Mouse (Mus musculus) brown adipose tissue, adult 24 weeks (tissue): ENCODE results near the gene Nckap1. TPM values are rescaled to one million over a fixed set of nuclear protein-coding genes. Genes with fewer than 3 reads are reported as not detected.
"Not testable (repeated sequence)": the region's sequence is repeated elsewhere in the genome, so short reads cannot be mapped to it uniquely, and the experiment has no call there.

Experiments used
- H3K27ac ChIP-seq: fragments of 200-500 bp; replicated peaks from 2 replicates; pipeline ENCODE4 v1.5.1; 2012; ENCODE audit warnings: low read depth, mild to moderate bottlenecking, low read length
- H3K4me1 ChIP-seq: fragments of 200-500 bp; 2 replicates; pipeline ENCODE4 v1.6.1; 2012; ENCODE audit warnings: low read length, mixed read lengths; ENCODE audit not compliant: control insufficient read depth, insufficient read depth, insufficient read length
- H3K4me3 ChIP-seq: fragments of 200-500 bp; 2 replicates; pipeline ENCODE4 v1.5.1; 2012; ENCODE audit warnings: low read depth, mild to moderate bottlenecking, low read length, moderate library complexity; ENCODE audit not compliant: insufficient read depth
- polyA plus RNA-seq: library from polyadenylated mRNA; stranded (reverse); fragments of >200 nt; gene quantifications from 2 replicates; pipeline ENCODE4 v1.2.4, GENCODE M21; 2012; ENCODE audit not compliant: missing spikeins, insufficient read depth, insufficient read length

The Nckap1 gene
- polyA plus RNA-seq, 1 experiment = 88.8 TPM

DNA sequence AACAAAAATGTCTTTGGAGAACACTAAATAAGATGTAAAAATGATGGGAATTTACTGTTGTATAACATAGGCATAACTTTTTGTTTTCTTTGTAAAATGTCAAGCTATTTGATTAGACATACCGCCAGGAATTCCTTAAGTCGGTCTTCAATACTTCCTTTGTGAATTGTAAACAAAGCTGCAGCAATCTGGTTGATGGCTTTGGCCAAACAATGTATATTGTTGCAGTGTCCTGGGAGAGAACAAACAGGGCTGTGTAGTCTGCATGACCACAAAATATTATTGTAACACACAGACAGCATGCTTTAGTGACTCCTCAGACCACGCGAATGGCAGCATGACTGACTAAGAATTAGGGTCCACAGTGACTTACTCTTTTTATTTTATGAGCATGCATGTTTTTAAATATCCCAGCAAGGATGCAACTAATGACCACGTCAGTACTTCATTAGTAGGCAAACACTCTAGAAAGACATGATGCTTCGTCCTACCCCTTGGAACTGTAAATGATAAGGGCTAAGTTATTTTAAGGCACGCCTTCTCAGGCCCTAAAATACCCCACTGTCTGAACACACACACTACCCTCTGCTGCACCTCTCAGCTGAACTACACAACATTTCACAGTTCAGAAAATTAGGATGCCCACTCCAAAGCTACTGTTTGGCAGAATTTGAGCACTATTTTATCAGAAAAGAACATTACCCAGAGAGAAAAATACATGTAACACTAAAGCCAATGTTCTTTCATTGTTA lies 75.0 kb downstream of the Nckap1 start:
- Histone ChIP-seq H3K4me3 (no peak overlapping the region), H3K4me1 (no peaks in the 10 kb centered on the region), H3K27ac (no peak overlapping the region)

DNA sequence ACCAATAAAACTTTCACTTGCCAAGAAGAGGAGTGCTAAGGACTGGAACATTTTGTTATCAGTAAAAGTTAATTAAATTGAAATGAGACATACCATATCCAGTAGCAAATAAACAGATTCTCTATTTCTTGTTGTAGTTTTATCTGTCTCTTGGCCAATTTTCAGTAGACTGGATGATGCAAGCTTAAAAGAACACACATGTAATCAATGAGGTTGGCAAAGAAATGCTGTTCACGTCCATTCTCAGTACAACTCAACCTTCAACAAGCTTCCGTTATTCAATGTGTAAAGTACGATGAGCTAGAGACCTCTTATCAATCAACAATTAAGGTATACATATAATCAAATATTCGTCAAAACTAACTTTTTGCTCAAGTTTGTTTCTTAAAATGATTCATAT lies 79.0 kb downstream of the Nckap1 start:
- no peak overlapping the region for H3K27ac ChIP-seq
- no peaks in the 10 kb centered on the region for H3K4me1 ChIP-seq
- H3K4me3 ChIP-seq = no peak overlapping the region

DNA sequence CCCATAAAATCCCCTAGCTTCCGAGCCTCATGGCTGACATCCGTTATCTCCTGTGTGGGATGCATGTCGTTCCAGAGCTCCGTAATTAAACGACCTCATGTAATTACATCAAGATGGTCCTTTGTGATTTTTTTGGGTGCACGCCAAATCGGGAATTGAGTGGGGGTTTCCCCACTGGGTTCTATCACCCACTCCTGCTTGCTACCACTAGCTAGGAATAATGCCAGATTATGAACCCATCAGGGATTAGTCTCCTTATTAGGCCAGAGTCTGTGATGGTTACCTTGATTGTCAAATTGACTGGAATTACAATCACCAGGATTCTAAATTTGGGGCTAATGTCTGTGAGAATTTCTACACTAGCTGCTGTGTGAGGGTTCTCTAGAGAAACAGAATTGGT lies 85.9 kb downstream of the Nckap1 start:
- H3K27ac ChIP-seq, H3K4me3 ChIP-seq, H3K4me1 ChIP-seq: not testable (repeated sequence)

DNA sequence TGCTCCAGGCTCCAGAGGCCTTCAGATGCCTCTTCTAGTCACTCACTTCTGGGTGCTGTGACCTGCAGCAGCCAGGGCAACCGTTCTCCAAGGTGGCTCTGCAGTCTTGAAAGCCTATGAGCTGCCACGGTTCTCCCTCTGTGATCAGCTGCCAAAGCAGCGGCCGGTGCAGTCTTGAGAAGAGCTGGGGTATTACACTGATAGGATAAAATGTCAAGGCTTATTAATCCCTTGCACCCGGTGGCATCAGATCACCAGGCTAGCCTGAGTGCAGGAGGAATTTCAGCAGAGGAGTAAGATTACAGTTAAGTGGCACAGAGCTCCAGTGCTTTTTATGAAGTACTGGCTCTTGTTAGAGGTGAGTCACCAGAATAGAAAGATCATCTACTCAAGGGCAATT lies 94.3 kb downstream of the Nckap1 start:
- no peaks in the 10 kb centered on the region for H3K4me1 ChIP-seq
- H3K4me3 ChIP-seq = no peak overlapping the region
- H3K27ac ChIP-seq = no peak overlapping the region

DNA sequence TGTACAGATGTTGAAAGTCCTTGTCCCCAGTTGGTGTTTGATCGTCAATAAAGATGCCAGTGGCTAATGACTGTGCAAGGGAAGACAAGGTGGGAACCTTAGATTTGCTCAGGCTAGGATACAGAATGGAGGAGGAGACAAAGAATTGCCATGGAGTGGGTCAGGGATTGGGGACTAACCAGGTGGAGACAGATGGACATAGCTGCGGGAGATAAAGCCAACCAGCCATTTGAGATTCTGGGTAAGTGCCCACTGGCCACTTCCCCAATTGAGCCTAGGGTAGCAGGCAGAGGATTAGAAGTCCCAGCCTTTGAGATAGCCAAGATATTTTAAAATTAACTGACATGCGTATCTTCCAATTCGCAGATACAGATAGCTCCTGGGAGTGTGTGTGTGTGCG lies 96.2 kb downstream of the Nckap1 start:
- Histone ChIP-seq H3K27ac (no peak overlapping the region), H3K4me3 (no peak overlapping the region), H3K4me1 (no peaks in the 10 kb centered on the region)

DNA sequence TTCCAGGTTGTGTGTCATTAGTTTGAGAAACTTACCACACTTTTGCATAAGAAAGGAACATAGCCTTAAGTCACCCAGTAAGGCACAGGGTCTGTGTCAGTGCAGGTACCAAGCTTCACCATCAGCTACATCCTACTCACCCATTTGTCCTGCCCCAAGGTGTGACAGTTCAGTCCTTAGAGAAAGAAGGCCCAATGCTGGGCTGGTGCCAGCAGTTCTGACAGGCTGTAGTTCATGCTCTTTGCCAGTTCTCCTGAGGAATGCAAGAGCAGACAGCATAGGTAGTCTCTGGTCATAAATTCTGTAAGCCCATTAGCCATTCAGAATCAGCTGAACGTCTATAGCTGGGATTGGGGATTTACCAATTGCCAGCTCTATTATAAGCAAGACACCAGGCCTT lies 105.3 kb downstream of the Nckap1 start:
- Histone ChIP-seq H3K27ac (no peak overlapping the region), H3K4me3 (no peak overlapping the region)

DNA sequence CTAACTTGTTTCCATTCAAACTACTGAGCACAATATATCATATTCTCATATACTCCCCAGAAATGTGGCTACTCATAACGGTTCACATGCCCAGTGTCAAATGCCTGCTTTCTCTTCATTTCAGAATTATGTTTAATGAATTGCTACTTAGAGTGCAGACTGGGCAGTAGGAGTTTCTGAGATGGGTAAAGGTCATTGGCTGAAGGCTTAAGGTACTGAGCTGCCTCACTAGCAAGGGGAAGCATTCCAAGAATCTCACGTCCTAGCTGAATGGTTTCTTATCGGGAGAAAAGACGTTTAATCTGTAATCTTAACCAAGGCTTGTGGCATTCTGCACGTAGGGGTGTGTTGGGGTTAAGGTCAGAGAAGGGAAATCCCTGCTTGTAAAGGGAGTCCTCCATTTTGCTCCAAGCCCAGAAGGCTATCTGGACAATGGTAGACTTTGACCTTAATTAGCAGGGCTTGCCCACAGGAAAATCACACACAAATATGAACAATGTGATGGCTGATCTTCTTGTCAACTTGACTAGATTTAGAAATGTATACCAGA lies 106.9 kb downstream of the Nckap1 start:
- Histone ChIP-seq H3K4me3 (no peak overlapping the region), H3K27ac (no peak overlapping the region), H3K4me1 (no peaks in the 10 kb centered on the region)

More for the DNA sequence above, 105.3 kb downstream of the Nckap1 start:
- H3K4me1 ChIP-seq = no peaks in the 10 kb centered on the region

DNA sequence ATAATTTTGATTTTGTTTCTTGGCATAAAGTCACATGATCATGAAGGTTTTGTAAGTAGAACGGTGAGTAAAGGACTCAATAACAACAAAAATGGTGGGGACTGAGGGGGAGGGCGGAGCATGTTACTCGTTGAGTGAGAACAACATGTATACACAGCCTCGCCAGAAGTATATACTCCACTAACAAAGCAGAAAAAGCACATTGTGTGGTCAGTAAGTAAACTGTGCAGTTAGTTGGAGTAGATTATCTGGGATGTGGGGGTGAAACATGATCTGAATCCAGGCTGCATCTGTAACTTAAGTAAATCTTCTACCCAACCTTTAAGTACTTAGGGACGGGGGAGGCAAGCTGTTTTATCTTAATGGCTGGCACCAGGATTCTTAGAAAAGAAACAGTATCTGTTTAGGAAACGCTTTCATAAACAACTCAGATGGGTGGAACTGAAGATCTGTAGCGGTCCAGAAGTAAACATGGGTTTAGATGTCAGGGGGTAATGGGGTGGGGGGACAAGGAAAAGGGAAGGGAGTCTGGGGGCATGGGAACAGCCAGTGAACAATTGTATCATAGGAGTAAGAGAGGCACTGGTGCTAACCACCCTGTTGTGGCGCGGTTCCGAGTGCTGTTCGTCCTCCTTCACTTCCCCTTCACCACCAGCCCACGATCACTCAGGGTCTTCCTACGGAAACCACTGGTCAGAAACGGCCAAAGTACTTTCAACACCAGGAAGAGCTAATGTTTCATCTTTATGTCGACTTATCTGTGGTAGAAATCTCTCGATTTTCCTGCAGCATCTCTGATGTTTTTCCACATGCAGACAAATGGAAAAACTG lies 115.0 kb downstream of the Nckap1 start:
- H3K4me1 ChIP-seq = no peaks in the 10 kb centered on the region
- H3K27ac ChIP-seq = no peak overlapping the region
- no peak overlapping the region for H3K4me3 ChIP-seq

DNA sequence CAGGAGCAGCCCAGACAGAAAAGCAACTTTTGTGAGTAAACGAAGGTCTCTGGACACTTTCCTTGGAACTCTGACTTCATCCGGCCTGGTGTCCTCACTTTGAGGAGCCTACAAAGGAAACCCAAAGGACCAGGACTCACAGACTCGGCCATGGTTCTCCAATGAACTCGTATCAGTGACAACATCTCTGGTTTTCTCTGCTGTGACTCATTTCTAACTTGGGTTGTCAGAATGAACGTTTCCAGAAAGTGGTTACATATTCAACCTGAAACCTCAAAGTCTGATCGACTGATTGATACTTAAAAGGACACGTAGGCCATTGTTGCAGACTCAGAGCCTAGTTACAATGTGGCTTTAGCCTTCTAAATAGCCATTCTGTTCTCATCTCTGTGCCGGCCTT lies 119.4 kb downstream of the Nckap1 start:
- Histone ChIP-seq H3K4me1 (no peaks in the 10 kb centered on the region), H3K4me3 (no peak overlapping the region), H3K27ac (no peak overlapping the region)

Other genes starting within 250 kb of the Nckap1 start
- gene Frzb, start 133.8 kb downstream of the Nckap1 start, polyA plus RNA-seq = not detected in 2 replicates
- gene Dusp19, start 35.7 kb upstream of the Nckap1 start, polyA plus RNA-seq = 15.9 and 20.5 TPM in 2 replicates
- gene Nup35, start 35.9 kb upstream of the Nckap1 start, polyA plus RNA-seq = 10.6 and 16.3 TPM in 2 replicates